Mouse (Mus musculus): ENCODE data around the gene Hmmr. TPM values are rescaled to one million over a fixed set of nuclear protein-coding genes. Genes with fewer than 3 reads are reported as not detected.

Hmmr gene
- polyA plus RNA-seq, 1 experiment from 2014 or later = 2.8 TPM

DNA sequence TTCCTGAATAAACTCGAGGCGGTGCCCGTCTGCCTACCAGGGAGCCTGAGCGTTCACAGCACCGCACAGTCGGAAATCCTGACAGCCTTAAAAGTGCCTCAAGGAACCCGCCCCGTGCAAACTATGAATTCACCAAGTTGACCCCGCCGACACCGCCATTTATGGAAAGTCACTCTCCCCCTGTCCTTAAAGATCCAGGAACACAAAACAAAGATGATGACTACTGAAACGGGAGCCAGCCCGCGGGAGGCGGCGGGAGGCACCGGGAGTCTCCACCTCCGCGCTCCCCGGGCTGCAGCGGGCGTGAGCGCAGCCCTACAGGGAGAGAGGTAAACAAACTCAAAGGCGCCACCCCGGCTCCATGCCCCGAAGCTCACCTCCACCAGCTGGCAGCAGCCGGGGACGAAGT lies 41.1 kb downstream of the Hmmr start:
- H3K9ac ChIP-seq (replicated peaks; ENCODE audit: low read depth, low read length) = peak overlapping the region; percentile 64
- peak overlapping the region; percentile 49; the same call in 1 of the 2 replicates for H3K27ac ChIP-seq (ENCODE audit: low read depth, low read length)
- no peaks in the 10 kb centered on the region for H3K36me3 ChIP-seq (ENCODE audit: control insufficient read depth, insufficient read depth, low read length)
- under 1% methylated on average over 28 of the region's 28 CpGs for WGBS
- peak overlapping the region; percentile 79 for H3K4me3 ChIP-seq (ENCODE audit: low read depth, low read length)
- H3K4me1 ChIP-seq (ENCODE audit: control insufficient read depth, insufficient read depth, low read length) = peaks cover 19% of the 10 kb centered on the region
- H3K4me2 ChIP-seq (ENCODE audit: low read depth, low read length) = peak overlapping the region; percentile 97
- H3K27me3 ChIP-seq (ENCODE audit: control insufficient read depth, insufficient read depth, low read length) = no peaks in the 10 kb centered on the region
- ATAC-seq (ENCODE audit: low read depth) = peak; percentile 80
- no peaks in the 10 kb centered on the region for H3K9me3 ChIP-seq (ENCODE audit: control insufficient read depth, low read length)

DNA sequence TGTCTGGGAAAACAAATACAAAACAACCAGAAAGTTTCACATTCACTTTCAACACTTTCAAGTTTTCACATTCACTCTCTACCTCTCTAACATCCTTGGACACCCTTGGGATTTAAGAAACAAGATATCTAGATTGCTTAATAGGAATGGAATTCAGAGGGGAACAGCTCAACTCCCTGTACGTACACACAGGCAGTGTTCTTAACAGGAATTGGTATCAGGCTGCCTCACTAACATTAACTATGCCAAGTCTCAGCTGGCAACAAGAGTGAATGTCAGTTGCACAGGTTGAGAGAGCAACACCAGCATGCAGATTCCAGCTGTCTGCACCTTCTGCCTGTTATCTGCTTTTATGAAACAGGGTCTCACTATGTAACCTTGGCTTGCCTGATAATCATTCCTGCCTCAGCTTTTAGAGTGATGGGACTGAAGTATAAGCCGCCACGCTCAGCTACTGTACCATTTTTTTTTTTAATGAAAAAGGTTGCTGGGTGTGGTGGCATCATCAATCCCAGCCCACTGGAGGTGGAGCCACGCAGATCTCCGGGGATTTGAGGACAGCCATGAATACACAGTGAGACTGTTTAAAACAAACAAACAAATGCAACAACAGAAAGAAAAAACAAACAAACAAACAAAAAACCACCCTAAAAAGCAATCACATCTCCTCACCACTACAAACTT lies 42.6 kb downstream of the Hmmr start:
- ATAC-seq (ENCODE audit: low read depth) = no peak
- Histone ChIP-seq H3K4me3 (ENCODE audit: low read depth, low read length) (no peak overlapping the region), H3K9me3 (ENCODE audit: control insufficient read depth, low read length) (no peaks in the 10 kb centered on the region), H3K9ac (replicated peaks; ENCODE audit: low read depth, low read length) (no peak overlapping the region), H3K27me3 (ENCODE audit: control insufficient read depth, insufficient read depth, low read length) (no peaks in the 10 kb centered on the region), H3K27ac (ENCODE audit: low read depth, low read length) (no peak overlapping the region), H3K4me2 (ENCODE audit: low read depth, low read length) (no peak overlapping the region), H3K36me3 (ENCODE audit: control insufficient read depth, insufficient read depth, low read length) (no peaks in the 10 kb centered on the region), H3K4me1 (ENCODE audit: control insufficient read depth, insufficient read depth, low read length) (peaks cover 19% of the 10 kb centered on the region)
- WGBS = 79% methylated on average over 5 of the region's 5 CpGs

GRCm38 (mm10) chr11:40683295-40683694 lies 49.9 kb downstream of the Hmmr start:
- H3K9me3 ChIP-seq (ENCODE audit: control insufficient read depth, low read length) = no peaks in the 10 kb centered on the region
- no peak overlapping the region for H3K9ac ChIP-seq (replicated peaks; ENCODE audit: low read depth, low read length)
- no peaks in the 10 kb centered on the region for H3K4me1 ChIP-seq (ENCODE audit: control insufficient read depth, insufficient read depth, low read length)
- H3K27me3 ChIP-seq (ENCODE audit: control insufficient read depth, insufficient read depth, low read length) = no peaks in the 10 kb centered on the region
- H3K4me2 ChIP-seq (ENCODE audit: low read depth, low read length) = no peak overlapping the region
- 18% methylated on average over 3 of the region's 3 CpGs for WGBS
- H3K27ac ChIP-seq (ENCODE audit: low read depth, low read length) = no peak overlapping the region
- ATAC-seq (ENCODE audit: low read depth) = no peak
- H3K4me3 ChIP-seq (ENCODE audit: low read depth, low read length) = no peak overlapping the region
- peaks cover 45% of the 10 kb centered on the region for H3K36me3 ChIP-seq (ENCODE audit: control insufficient read depth, insufficient read depth, low read length)

DNA sequence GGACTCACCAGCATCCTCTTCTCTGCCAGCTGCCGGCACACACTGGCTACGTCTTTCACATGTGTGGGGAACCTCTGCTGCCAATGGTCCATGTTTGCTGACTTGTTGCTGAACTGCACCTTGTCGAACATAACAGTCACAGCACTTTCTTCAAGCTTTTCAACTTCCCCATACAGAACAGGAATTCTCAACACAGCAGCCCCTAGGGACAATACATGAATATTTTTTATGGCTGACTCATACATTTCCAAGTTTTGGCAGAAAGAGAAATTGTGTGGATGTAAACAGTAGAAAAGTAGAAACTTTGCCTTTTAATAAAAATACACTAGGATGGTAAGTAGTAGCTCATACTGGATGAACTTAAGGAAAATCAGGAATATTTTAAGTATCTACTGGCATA lies 50.8 kb downstream of the Hmmr start:
- H3K27ac ChIP-seq (ENCODE audit: low read depth, low read length) = no peak overlapping the region
- H3K4me3 ChIP-seq (ENCODE audit: low read depth, low read length) = no peak overlapping the region
- ATAC-seq (ENCODE audit: low read depth) = no peak
- no peak overlapping the region for H3K9ac ChIP-seq (replicated peaks; ENCODE audit: low read depth, low read length)
- H3K27me3 ChIP-seq (ENCODE audit: control insufficient read depth, insufficient read depth, low read length) = no peaks in the 10 kb centered on the region
- WGBS = 94% methylated on average over 3 of the region's 3 CpGs
- no peak overlapping the region for H3K4me2 ChIP-seq (ENCODE audit: low read depth, low read length)
- H3K36me3 ChIP-seq (ENCODE audit: control insufficient read depth, insufficient read depth, low read length) = peaks cover 48% of the 10 kb centered on the region
- no peaks in the 10 kb centered on the region for H3K4me1 ChIP-seq (ENCODE audit: control insufficient read depth, insufficient read depth, low read length)
- no peaks in the 10 kb centered on the region for H3K9me3 ChIP-seq (ENCODE audit: control insufficient read depth, low read length)

DNA sequence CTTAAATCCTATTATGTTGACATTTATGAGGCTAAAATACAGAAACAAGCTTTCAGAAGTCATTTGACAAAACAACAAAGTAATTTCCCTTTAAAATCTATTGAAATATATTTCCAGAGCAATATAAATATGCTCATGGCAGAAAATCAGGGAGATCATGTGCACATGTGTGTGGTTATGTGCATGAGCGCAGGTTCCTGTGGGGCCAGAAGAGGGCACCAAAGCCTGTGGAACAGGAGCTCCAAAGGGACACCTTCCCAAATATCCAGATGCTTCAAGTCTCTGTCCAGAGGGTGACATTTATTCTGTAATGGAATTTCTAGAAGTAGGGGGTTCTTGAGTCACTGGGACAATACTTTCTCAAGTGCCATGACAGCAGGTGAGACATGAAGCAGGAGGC lies 56.1 kb downstream of the Hmmr start:
- H3K9ac ChIP-seq (replicated peaks; ENCODE audit: low read depth, low read length) = no peak overlapping the region
- H3K4me3 ChIP-seq (ENCODE audit: low read depth, low read length) = no peak overlapping the region
- no peaks in the 10 kb centered on the region for H3K27me3 ChIP-seq (ENCODE audit: control insufficient read depth, insufficient read depth, low read length)
- no peaks in the 10 kb centered on the region for H3K4me1 ChIP-seq (ENCODE audit: control insufficient read depth, insufficient read depth, low read length)
- no peaks in the 10 kb centered on the region for H3K9me3 ChIP-seq (ENCODE audit: control insufficient read depth, low read length)
- peaks cover 41% of the 10 kb centered on the region for H3K36me3 ChIP-seq (ENCODE audit: control insufficient read depth, insufficient read depth, low read length)
- no peak overlapping the region for H3K4me2 ChIP-seq (ENCODE audit: low read depth, low read length)
- no peak for ATAC-seq (ENCODE audit: low read depth)
- WGBS = 100% methylated on average over 1 of the region's 1 CpGs
- no peak overlapping the region for H3K27ac ChIP-seq (ENCODE audit: low read depth, low read length)

- H3K4me1 ChIP-seq (ENCODE audit: control insufficient read depth, insufficient read depth, low read length) = no peaks in the 10 kb centered on the region
- no peak overlapping the region for H3K4me3 ChIP-seq (ENCODE audit: low read depth, low read length)
- no peak overlapping the region for H3K27ac ChIP-seq (ENCODE audit: low read depth, low read length)
- no peaks in the 10 kb centered on the region for H3K27me3 ChIP-seq (ENCODE audit: control insufficient read depth, insufficient read depth, low read length)
- no peaks in the 10 kb centered on the region for H3K9me3 ChIP-seq (ENCODE audit: control insufficient read depth, low read length)
- H3K9ac ChIP-seq (replicated peaks; ENCODE audit: low read depth, low read length) = no peak overlapping the region
- H3K4me2 ChIP-seq (ENCODE audit: low read depth, low read length) = no peak overlapping the region
- no peak for ATAC-seq (ENCODE audit: low read depth)
- WGBS = 86% methylated on average over 4 of the region's 4 CpGs
- H3K36me3 ChIP-seq (ENCODE audit: control insufficient read depth, insufficient read depth, low read length) = peaks cover 24% of the 10 kb centered on the region
These were observed 58.0 kb downstream of the Hmmr start for GRCm38 (mm10) chr11:40675014-40675730.

Other genes starting within 250 kb of the Hmmr start
- gene Mat2b, start 38.2 kb downstream of the Hmmr start, polyA plus RNA-seq (2014; fragmentation: Nextera tagmentation; extraction: Ambion mirVana) = 58.6 and 65.5 TPM in 2 replicates
- gene Nudcd2, start 245 bp upstream of the Hmmr start, polyA plus RNA-seq (2014; fragmentation: Nextera tagmentation; extraction: Ambion mirVana) = 52.3 and 61.8 TPM in 2 replicates
- gene Ccng1, start 21.9 kb upstream of the Hmmr start, polyA plus RNA-seq (2014; fragmentation: Nextera tagmentation; extraction: Ambion mirVana) = 39.1 and 48.2 TPM in 2 replicates

All from neural tube, embryonic 14.5 days (tissue).